Mouse (Mus musculus) cerebellum, adult 18-20 months (tissue): ENCODE results near the gene Gpr65.
"Not testable (repeated sequence)": the region's sequence is repeated elsewhere in the genome, so short reads cannot be mapped to it uniquely, and the experiment has no call there.

Experiments
- DNase-seq, 2 experiments: peaks; one replicate each; pipeline ENCODE4 v3.0.0; 2021

The Gpr65 gene

DNA sequence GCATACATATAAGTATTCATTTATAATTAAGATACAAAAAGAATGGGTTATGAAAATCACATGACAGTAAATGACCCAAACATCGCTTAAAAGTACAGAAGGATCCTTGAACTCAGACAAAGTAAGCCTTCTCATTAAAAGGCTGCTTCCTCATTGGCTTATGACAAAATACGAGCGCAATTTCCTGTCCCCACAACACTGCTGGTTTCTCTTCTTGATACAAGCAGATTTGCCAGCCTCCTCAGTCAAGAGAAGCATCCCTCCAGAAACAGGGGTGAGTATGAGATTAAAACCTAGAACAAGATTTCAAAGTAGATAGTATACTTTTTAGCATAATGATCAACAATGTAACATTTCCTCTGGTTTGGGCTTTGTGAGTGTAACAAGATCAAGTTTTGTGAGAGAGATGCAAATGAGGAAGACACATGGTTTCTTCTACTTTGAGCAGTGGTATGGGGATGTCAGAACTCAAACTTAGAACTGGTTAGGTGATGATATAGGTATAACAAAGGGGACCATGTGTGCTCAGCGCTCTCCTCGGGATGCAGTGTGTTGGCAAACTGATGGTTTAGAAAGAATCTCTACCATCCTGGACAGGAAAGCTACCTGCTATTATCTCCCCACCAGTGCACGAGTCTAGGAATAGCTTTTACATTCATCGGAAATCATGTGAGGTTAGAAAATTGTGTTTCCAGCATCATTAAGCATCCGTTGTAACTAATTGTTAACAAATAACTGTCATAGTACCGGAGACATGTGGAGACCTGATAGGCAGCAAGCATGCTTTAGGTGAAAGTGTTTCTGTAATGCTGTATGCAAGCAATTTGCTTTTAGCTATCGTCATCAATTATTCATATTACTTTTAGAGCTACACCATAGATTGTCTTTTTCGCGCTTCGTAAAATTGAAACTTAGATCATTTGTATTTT is at the start of gene Gpr65:
Gene Gpr65, plus strand, starts transcription at position 195 of the 929 bp plus-strand sequence.
- DNase-seq: no peak

DNA sequence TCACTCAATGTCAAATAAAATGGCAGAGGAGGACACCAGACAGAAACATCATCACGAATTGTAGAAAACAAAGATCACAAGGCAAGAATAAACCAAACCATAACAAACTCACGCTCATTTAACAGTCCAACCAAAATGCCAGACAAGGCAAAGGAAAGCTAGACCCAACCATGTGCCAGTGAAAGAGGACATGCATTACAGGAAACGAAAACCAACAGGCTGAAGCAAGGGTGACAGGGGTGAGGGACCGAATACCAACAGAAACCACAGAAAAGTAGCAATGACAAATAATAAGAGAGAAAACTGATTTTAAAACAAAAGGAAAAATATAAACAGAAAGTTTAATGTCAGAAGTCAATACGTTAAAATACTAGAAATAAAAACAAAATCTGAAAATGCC is 45.1 kb upstream of the Gpr65 start:
- DNase-seq: no peak

DNA sequence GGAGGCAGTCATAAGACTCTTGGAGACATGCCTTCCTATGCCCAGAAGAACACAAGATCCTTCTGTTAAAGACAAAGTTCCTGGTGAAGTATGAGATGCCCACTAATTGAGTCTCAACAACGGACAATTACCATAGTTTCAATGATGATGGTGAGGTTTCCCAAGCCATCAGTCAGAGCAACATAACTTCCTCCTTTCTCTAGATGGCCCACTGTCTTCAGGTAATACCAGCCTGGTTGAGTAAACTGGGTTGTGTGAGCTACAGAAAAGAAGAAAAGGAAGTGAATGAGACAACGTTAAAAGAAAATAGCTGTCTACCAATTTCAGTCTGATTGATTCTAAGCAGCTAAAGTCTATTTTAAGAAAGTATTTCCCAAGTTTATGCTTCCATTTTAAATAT is 41.4 kb upstream of the Gpr65 start:
- DNase-seq: no peak

DNA sequence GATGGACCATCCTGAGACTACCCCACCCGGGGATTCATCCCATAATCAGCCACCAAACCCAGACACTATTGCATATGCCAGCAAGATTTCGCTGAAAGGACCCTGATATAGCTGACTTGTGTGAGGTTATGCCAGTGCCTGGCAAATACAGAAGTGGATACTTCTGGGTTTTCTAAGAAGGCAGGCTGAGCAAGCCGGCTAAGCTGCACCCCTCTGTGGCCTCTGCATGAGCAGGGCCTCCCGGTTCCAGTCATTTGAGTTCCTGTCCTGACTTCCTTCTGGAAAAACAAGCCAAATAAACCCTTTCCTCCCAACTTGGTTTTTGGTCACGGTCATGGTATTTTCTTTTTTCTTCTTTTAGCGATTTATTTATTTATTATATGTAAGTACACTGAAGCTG is 30.0 kb upstream of the Gpr65 start:
- DNase-seq: not testable (repeated sequence)

DNA sequence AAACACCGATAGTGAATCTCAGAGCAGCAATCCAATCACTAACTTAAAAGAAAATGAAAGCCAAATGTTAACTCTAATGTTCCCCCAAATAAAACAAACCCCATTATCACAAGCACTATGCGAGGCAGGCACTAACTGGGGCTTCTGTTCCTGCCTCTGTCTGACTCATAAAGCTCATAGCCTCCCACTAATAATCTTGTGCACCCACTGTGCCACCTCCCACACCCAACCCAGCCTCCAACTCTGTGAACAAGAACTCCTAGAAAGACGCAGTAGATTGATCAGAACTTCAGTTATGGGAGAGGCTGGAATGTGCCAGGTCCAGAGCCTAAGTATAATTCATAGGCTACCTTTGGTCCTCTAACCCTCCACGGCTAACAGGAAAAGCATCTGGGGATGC is 24.3 kb upstream of the Gpr65 start:
- no peak for DNase-seq

DNA sequence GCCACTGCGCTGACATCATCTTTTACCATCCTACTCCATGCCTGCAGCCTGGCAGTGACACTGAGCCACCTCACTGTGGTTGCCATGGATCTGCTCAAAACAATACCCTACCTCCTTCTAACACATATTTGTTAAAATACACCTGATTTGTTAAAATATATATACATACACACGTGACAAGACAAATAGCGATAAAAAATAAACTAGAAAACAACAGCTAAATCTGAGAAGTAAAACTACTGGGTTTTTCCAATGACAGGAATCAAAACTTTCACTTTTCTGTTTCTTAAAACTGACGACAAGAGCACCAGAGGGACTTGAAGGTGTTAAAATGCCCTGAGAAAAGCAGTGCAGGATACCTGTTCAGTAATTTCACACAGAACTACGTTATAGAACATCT is 23.6 kb upstream of the Gpr65 start:
- no peak for DNase-seq

DNA sequence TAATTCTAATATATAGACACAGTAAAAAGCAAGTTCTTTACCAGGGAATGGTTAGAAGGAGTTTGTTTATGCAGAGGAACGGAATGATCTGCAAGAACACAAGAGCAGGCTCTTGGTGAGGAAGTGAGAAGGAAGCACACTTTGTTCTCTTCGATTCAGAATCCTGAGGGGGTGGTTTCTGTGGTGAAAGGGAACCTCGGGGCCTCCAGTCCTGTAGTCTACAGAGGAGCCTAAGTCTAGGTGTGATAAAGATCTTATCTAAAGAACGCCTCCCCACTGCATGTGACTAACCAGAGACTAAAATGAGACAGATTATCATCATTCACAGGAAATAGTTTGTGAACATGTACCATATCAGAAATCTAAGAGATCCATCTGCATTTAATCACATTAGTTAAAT is 21.6 kb upstream of the Gpr65 start:
- no peak for DNase-seq

DNA sequence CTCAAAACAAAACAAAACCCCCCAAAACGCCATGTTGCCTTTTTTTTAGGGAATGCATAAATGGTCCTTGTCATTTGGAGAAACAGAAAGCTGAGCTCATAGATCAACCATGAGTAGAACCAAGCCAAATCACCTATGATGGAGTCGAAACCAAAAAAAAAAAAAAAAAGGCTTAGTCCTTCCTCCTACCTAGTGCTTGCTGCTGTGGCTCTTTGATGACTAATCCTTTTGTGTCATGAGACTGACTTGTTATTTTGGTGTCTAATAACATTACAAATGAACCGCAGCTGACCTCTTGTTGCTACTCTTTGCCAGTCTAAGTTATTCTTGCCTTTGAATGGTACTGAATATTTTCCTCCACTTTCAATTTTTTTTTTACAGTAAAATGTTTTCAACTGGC is 18.8 kb upstream of the Gpr65 start:
- no peak for DNase-seq

DNA sequence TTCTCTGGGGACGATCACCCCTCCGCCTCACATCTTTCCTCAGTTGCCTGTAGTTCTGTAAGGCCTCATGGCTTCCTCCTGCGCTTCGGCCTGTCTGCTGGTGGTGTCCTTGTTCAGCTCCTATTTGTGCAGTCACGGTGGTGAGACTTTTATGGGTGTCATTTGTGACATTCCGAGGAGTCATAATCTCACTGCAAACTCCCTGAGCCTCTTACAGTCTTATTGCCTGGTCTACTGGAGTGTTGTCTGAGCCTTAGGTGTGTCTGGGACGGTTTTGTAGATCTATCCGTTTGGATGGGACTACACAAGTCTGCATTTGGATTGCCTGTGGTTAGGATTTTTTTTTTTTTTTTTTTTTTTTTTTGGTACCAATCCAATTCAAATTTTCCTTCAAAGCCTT is 18.1 kb upstream of the Gpr65 start:
- no peak for DNase-seq

DNA sequence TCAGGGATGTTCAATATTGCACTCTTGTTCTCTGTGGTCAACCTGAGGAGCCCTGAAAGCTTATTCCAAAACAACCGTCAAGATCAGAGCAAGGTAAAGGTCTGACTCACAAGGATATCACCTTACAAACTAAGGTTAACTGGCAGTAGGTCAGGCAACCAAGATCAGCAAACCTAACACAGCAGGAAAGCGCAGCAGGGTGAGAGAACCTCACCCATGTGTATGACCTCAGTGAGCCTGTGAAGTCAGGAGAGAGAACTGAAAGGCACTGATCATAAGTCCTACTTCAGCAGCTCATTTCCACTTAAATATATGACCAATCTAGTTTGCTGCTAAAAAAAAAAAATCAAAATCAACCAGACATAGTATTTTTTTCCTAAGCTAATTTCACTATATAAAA is 16.0 kb upstream of the Gpr65 start:
- DNase-seq: no peak

DNA sequence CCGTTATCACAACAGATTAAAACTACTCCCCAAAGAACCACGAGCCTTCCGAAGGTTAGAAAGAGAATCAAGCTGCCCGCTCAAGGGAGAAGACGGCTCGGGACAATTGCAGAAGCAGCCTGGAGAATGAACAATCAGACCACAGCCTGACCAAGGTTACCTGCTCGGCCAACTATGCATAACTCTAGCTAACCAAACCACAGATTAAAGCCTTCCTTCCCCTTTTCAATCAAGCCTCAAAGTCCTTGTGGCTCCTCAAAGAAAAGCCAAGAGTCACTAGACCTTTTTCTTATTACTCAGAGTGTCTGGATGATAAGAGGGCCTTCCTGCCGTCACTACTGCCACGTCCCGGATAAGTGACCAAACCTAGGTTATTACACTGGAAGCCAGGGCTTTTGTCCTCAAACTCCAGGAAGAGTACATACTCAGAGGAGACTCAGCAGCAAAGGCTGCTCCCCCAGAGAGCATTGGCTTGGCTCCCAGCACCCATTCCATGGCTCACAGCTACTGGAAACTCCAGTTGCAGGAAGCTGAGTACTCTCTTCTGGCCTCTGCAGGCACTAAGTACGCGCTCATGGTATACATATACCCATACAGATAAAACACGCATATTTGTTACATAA is 13.0 kb upstream of the Gpr65 start:
- DNase-seq: no peak

DNA sequence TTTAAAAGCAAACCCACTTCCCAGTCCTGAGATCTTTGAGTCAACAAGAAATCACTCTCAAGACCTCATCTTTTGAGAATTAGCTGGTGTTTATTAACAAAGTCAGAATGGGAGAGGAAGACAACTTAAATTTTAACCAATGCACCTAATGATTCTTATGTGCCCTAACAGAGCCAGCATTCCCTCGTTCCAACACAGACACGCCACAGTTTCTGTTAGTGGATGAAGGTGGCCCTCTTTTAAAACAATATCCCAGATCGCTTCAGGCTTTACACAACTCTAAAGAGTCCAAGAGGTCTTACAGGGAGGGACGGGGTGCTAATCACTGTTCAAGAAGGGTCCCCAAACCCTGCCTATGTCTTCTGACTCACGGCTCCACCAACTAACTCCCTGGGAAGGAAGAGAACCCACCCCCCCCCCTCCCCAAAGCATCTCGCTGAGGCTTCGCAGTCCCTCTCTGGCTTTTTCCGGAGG is 10.0 kb upstream of the Gpr65 start:
- no peak for DNase-seq

DNA sequence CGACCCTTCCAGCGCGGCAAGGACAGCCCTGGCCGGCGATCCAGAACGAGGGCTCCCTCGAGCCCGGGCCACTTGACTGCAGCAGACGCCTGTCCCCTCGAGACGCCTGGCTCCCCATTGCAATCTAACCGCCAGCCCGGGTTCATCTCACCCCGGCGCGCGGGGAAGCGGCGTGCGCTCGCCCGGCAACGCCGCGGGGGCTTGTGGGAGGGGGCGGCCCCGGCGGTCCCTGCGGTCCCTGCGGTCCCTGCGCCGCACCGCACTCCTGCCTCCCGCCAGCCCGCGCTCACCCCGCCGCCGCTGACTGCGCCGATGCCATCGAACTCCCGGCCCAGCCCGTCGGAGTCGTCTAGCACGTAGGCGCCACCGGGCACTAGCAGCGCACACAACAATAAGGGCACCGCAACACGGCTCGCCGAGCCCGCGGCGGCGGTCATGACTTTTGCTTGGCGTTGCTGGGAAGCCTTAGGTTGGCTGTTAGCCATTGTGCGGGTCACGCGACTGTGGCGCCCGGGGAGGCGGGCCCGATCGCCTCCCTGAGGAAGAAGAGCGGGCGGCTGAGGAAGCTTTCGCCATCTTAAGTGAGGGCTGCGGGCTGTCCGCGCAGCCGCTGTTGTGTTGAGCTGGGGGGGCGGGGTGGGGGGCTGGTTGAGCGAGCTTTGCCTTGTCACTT is 9.5 kb upstream of the Gpr65 start, which contains the start of gene Galc:
Gene Galc, minus strand, starts transcription at position 615 of the 673 bp plus-strand sequence.
- peak; percentile 87 to 93 for DNase-seq

DNA sequence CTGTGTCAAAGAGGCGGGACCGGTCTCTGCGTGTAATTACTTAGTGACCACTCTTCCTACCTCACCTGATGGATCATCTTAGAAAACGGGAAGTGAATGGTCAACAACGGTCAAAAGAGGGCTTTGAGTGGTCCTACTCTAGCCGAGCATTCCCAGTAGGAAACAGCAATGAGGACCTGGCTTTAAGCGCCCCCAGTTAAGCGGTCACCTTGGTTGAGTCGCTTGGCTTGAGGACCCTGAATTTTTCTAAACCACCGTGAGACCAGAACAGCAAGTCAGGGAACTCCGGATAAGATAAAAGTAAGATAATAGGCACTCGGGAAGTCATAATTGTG is 8.9 kb upstream of the Gpr65 start:
- DNase-seq: no peak

DNA sequence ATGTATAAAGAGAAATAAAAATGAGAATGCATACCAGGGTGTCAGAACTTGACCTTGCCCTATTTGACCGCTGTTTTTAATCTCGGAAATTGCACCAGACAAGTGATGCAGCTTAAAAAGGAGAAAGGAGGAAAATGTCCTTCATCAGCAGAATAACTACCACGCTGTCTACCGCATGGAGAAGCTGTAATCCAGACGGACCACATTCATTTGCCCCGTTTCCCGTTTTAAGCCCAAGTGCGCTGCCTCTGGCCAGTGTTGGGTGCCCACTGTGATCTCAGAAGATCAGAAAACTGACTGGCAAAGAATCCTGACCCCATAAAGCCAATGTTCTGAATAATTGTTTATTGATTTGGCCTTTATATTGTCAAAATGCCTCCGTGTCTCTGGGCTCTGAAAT is 2.7 kb upstream of the Gpr65 start:
- no peak for DNase-seq

DNA sequence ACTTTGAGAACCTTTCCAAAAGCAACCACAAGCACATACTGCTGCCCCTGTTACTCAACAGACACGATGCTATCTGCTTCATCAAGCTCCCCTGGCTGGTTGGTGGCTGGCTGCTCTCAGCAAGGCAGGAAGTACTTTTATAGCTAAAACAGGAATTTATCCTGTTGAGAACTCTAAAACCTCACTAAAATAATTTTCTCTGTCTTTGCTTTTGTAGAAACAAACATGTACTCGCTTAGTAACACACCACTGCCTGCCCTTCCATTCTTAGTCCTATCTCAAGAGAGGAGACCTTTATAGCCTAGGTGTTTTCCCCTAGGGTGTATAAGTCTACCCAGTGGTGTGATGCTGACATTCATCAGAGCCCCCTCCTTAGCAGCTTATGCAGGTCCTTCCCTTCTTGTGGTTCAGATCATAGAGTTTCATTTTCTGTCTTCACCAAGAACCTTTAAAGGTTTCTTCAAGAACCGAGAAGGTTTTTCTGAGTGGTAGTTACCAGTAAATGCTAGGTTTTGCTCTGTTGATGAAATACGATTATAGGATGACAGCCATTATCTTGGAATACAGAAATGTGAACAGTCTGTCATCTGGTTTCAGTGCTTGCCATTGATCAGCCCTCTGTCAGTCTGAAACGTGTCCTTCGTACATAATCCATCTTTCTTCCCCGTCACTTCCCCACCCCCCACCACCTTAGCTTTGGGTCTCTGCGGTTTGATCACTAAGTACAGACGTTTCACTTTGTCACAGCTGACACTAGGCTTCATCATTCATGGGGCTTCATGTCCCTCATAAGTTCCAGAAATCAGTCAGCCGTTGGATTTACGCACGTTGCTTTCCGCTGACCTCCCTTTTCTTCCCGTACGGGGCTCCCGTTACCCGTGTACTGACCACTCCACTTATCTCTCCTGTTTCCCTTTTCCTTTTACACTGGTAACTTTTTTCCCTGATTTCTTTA is 1.6 kb downstream of the Gpr65 start:
- no peak for DNase-seq

DNA sequence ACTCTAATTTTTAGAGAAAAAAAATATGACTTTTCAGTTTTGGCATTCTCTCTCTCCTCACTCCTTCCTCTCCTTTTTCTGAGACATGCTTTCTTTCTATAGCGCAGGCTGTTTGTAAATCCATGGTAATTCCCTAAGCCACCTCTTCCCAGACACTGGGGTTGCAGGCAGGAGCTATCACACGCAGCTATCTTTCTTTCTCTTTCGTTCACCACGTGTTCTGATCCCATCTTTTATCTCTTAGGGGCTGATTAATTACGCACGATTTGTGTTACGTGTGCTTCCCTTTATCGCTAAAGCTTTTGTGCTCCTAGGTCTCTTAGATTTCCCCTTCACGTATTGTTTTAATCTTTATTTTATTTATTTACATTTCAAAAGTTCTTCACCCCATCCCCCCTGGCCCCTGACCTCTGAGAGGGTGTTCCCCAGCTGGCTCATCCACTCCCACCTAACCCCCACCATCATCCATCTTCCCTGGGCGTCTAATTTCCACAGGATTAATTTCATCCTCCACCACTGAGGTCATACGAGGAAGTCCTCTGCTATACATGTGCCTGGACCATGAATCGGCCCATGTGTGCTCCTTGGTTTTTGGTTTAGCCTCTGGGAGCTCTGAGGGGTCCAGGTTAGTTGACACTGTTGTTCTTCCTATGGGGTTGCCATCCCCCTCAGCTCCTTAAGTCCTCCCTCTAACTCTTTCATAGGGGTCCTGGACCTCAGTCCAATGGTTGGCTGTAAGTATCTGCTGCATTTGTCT is 2.6 kb downstream of the Gpr65 start:
- DNase-seq: no peak

DNA sequence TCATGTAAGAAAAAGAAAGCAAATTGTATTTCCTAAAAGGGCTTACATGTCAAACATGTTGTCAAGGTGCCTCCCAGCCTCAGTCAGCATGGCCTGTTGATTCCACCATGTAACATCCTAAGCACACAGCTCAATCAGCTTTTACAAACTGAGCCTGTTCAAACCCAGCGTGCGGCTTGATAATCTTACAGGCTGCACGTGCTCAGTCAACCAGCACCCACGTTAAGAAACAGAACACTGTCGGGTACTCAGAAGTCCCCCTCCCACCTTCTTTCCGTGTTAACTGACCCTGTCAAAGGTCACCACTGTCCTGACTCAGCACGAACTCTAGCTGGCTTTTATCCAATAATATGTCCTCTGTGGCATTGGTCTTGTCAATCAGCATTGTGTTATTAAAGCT is 4.0 kb downstream of the Gpr65 start:
- DNase-seq: no peak

DNA sequence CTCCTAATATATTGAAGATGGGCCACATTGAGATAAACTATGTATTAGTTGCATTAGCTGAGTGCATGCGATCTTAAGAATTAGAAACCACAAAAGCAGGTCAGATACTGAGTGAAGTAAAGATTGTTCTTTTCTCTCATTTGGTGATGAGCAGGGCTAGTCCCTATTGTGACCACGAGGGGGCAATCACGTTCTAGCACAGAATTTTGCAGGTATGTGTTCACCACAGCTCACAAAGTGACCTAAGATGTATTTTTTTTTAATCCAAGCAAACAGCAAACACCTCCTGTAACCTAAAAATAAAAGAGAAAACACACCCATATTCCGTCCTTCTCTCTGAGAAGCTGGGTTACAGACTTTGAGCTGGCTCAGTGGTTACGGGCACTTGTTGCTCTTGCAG is 12.1 kb downstream of the Gpr65 start:
- peak; percentile 78 to 83 for DNase-seq

DNA sequence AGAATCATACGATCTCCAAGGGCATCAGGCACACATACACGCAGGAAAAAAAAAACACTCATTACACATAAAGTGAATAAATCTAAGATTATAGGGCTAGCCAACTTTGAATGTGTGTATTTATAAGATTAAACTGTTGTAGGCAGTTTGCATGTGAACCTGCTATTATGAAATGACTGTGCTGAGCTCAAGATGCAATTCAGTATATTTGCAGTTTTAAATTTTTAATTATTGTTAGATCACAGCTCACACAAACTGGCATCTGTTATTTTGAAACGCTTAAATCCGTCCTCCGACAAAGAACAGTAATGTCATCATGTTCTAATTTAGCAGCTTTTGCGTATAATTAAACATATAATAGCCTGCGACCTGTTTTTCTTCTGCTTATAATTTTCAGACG is 12.6 kb downstream of the Gpr65 start:
- DNase-seq: no peak

DNA sequence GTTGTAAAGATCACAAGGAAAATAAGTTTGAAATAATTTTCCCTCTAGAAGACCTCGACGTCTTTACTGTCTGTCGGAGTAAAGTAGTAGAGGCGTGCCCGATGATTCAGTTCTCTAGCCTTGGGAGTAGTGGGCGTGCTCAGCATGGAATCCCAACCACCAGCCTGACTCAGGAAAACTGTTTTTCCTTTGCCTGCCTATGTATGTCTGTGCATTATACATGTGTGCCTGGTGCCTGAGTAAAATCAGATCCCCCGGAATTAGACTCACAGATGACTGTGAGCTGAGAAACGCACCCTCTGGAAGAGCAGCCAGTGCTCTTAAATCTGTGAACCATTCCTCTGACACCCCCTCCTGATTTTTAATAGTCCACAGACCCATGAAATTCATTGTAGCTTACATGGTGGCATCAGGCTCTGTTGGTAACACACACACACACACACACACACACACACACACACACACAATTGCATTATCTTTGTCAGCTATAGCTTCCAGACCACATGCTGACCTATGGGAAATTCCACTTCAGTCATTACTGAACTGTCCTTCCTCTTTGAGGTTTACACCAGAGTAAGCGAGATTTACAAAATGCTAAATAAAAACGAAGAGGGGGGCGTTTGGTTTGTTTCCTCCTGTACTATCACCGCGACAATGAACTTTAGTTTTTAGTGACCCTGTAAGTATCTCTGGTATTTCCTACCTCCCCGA is 14.5 kb downstream of the Gpr65 start:
- DNase-seq: no peak
